Mouse (Mus musculus) cerebellum, adult 8-10 months (tissue): ENCODE measurements around the gene Acad9.

Source experiments
- DNase-seq: peaks from one replicate; pipeline ENCODE4 v3.0.0; 2022

Gene Acad9

GRCm38 (mm10) chr3:36065843-36066651, at the start of gene Acad9:
Acad9 (plus strand) TSS chr3:36065979.
- DNase-seq = peak; percentile 91

GRCm38 (mm10) chr3:36025732-36026131, 40.0 kb upstream of the Acad9 start:
- DNase-seq = no peak

GRCm38 (mm10) chr3:36029993-36030392, 35.8 kb upstream of the Acad9 start:
- no peak for DNase-seq

- no peak for DNase-seq
Measured at GRCm38 (mm10) chr3:36031740-36032510, 33.9 kb upstream of the Acad9 start.

GRCm38 (mm10) chr3:36044520-36044919, 21.3 kb upstream of the Acad9 start:
- DNase-seq = no peak

- DNase-seq = no peak
Measured at GRCm38 (mm10) chr3:36045086-36045485, 20.7 kb upstream of the Acad9 start.

- no peak for DNase-seq
Measured at GRCm38 (mm10) chr3:36049106-36049505, 16.7 kb upstream of the Acad9 start.

GRCm38 (mm10) chr3:36053447-36053846, 12.3 kb upstream of the Acad9 start, which contains the start of gene Ccdc144b:
Ccdc144b (minus strand) TSS chr3:36053547.
- no peak for DNase-seq

- DNase-seq = peak; percentile 24
Measured at GRCm38 (mm10) chr3:36060096-36060850, 5.5 kb upstream of the Acad9 start.

GRCm38 (mm10) chr3:36064592-36065061, 1.2 kb upstream of the Acad9 start:
- DNase-seq = no peak

- DNase-seq = no peak
Measured at GRCm38 (mm10) chr3:36065166-36065565, 613 bp upstream of the Acad9 start.

- DNase-seq = no peak
Measured at GRCm38 (mm10) chr3:36067731-36068130, 2.0 kb downstream of the Acad9 start.

GRCm38 (mm10) chr3:36070436-36070835, 4.7 kb downstream of the Acad9 start:
- no peak for DNase-seq

GRCm38 (mm10) chr3:36071047-36071446, 5.3 kb downstream of the Acad9 start:
- no peak for DNase-seq

GRCm38 (mm10) chr3:36074231-36074630, 8.5 kb downstream of the Acad9 start:
- DNase-seq = no peak

GRCm38 (mm10) chr3:36075466-36075865, 9.7 kb downstream of the Acad9 start:
- no peak for DNase-seq

GRCm38 (mm10) chr3:36077386-36077785, 11.6 kb downstream of the Acad9 start:
- DNase-seq = no peak

- DNase-seq = no peak
Measured at GRCm38 (mm10) chr3:36079886-36080285, 14.1 kb downstream of the Acad9 start.

- no peak for DNase-seq
Measured at GRCm38 (mm10) chr3:36080741-36081140, 15.0 kb downstream of the Acad9 start.

GRCm38 (mm10) chr3:36082843-36083242, 17.1 kb downstream of the Acad9 start:
- no peak for DNase-seq

- DNase-seq = no peak
Measured at GRCm38 (mm10) chr3:36083381-36083780, 17.6 kb downstream of the Acad9 start.

GRCm38 (mm10) chr3:36085394-36085793, 19.6 kb downstream of the Acad9 start:
- DNase-seq = no peak

GRCm38 (mm10) chr3:36087591-36087990, 21.8 kb downstream of the Acad9 start:
- no peak for DNase-seq
